In the genomic region with DNA sequence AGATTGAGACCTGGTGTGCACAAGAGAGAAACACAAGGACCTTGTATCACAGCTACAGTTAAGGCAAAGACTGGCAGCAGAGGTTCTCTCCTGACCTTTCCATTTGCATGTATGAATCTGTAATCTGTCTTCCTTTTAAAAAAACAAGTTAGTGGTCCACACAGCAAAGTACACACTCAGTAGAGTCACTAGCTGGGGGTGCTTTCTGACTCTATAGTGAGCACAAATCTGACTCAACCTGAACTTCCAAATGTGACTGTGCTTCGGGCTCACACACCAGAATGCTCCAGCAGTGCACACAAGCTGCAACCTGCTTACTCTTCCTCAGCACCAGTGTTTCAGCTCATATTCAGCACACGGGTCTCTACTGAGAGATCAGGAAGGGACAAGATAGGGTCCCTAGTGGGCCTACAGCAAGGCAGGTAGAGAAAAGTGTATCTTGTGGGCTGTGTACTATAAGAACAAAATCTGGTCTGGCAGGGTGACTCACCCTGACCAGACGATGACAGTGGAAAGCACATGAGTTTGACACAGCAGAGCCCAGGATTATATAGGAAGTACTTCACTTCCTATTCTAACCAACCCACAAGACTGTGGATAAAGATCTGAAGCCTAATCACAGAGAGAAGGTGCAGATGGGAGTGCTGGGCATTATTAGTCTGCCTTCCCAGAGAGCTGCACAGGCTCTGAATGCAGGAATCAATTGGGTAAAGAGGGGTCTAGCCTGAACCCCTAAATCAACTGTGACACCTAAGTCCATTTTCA, we compare ENCODE assay signal across 11 mouse cellular contexts. TPM values are rescaled to one million over a fixed set of nuclear protein-coding genes. Genes with fewer than 3 reads are reported as not detected.
DNase-seq lines count a peak whose midpoint lies in the region; ATAC-seq and TF ChIP-seq lines count a peak whose summit lies in the region.
"Had no signal": no experiment of that assay in that cellular context is flagged by ENCODE, and none has a peak within 500 bp of the region (broad histone marks: within the 10 kb centered on the region; RNA-seq: fewer than 3 reads in every experiment).

No protein-coding gene starts in this region.

- no peak overlapping the region for H3K9ac ChIP-seq in liver, adult 2 months (ENCODE audit: low read depth, low read length)
- H3K9ac ChIP-seq: neural tube, embryonic 15.5 days had no signal

- H3K27me3 ChIP-seq in cerebellum, adult 2 months (ENCODE audit: control insufficient read depth, insufficient read depth, low read length) = no peaks in the 10 kb centered on the region; the same call in 1 of the 2 replicates
- no peaks in the 10 kb centered on the region for H3K27me3 ChIP-seq in liver, adult 2 months (ENCODE audit: control insufficient read depth, insufficient read depth, low read length)
- H3K27me3 ChIP-seq: neural tube, embryonic 15.5 days had no signal

- H3K36me3 ChIP-seq in liver, adult 2 months (ENCODE audit: control insufficient read depth, insufficient read depth, low read length) = no peaks in the 10 kb centered on the region
- H3K36me3 ChIP-seq: neural tube, embryonic 15.5 days had no signal

- intact Hi-C loops in left cerebral cortex, postnatal 36 days (cut with DNase I) = no loop called here

- TF ChIP-seq POLR2A in cerebellum, adult 2 months (IDR thresholded peaks at IDR 0.05; ENCODE audit: borderline replicate concordance, insufficient read depth, low read length) = no peak
- TF ChIP-seq POLR2A in liver, adult 2 months (IDR thresholded peaks at IDR 0.05; ENCODE audit: extremely low read depth, insufficient read depth, low read length) = no peak
- no peak for TF ChIP-seq POLR2A in olfactory bulb, adult 2 months (IDR thresholded peaks at IDR 0.05; ENCODE audit: insufficient read depth, low read depth, low read length)

- no peak overlapping the region for H3K4me3 ChIP-seq in cerebellum, adult 2 months (replicated peaks; ENCODE audit: insufficient read depth, low read depth, low read length)
- no peak overlapping the region for H3K4me3 ChIP-seq in liver, adult 2 months (ENCODE audit: insufficient read depth, low read depth, low read length)
- H3K4me3 ChIP-seq in olfactory bulb, adult 2 months (ENCODE audit: insufficient read depth, low read depth, low read length) = no peak overlapping the region
- H3K4me3 ChIP-seq: erythroblast, embryonic 14.5 days; neural tube, embryonic 15.5 days had no signal

- peaks cover 54% of the 10 kb centered on the region for H3K4me1 ChIP-seq in cerebellum, adult 2 months (ENCODE audit: control insufficient read depth, insufficient read depth, low read length)
- peaks cover 21% of the 10 kb centered on the region for H3K4me1 ChIP-seq in liver, adult 2 months (ENCODE audit: control insufficient read depth, insufficient read depth, low read length)
- H3K4me1 ChIP-seq in olfactory bulb, adult 2 months (ENCODE audit: control insufficient read depth, insufficient read depth, low read length) = peaks cover 32% of the 10 kb centered on the region

- TF ChIP-seq CTCF in cerebellum, adult 2 months (IDR thresholded peaks at IDR 0.05; ENCODE audit: borderline replicate concordance, insufficient read depth, low read depth, low read length) = no peak
- no peak for TF ChIP-seq CTCF in liver, adult 2 months (IDR thresholded peaks at IDR 0.05; ENCODE audit: low read depth, low read length)
- TF ChIP-seq CTCF in olfactory bulb, adult 2 months (IDR thresholded peaks at IDR 0.05; ENCODE audit: insufficient read depth, low read depth, low read length) = no peak

- peaks cover 21% of the 10 kb centered on the region; the same call in 1 of the 2 replicates for H3K79me2 ChIP-seq in liver, adult 2 months (ENCODE audit: control insufficient read depth, insufficient read depth, low read length)

- 0 out of 2 replicates have a peak overlapping the region, but pooled peaks have one; percentile 27 for H3K27ac ChIP-seq in cerebellum, adult 2 months (ENCODE audit: insufficient read depth, low read length)
- 0 out of 2 replicates have a peak overlapping the region, but pooled peaks have one; percentile 12 for H3K27ac ChIP-seq in liver, adult 2 months (replicated peaks; ENCODE audit: insufficient read depth, low read depth, low read length)
- peak overlapping the region; percentile 31 for H3K27ac ChIP-seq in olfactory bulb, adult 2 months (ENCODE audit: insufficient read depth, low read depth, low read length)
- H3K27ac ChIP-seq: neural tube, embryonic 15.5 days had no signal

- 27% methylated on average over 3 of the region's 3 CpGs for WGBS in cerebellum, adult 2 months
- 80% methylated on average over 3 of the region's 3 CpGs for WGBS in liver, adult 2 months
- 49% methylated on average over 3 of the region's 3 CpGs for WGBS in olfactory bulb, adult 2 months

- peak; percentile 73 for ATAC-seq in granulocyte monocyte progenitor cell, adult 5-6 weeks (replicated peaks; ENCODE audit: poor library complexity, severe bottlenecking)

- no peak for DNase-seq in cerebellum, adult 2 months
- no peak for DNase-seq in cerebellum, postnatal 10 days
- no peak for DNase-seq in liver, adult 2 months (ENCODE audit: extremely low read depth, low read depth, low spot score)
- no peak for DNase-seq in liver
- DNase-seq in left cerebral cortex, postnatal 36 days (ENCODE audit: low spot score in 2 of 2) = no peak
- DNase-seq in cerebellum, postnatal 4 days (ENCODE audit: low spot score in 2 of 2) = no peak
- DNase-seq: kidney, adult 2 months had no signal

RNA-seq across cellular contexts. Expression of gene Igf2r, which starts 15.0 kb away (rescaled TPM):
- 18.1 and 19.7 TPM in 2 replicates for polyA plus RNA-seq in cerebellum, adult 2 months (2012; rRNA removed)
- 22.3 and 26.6 TPM in 2 replicates for total RNA-seq in liver, adult 2 months (2014; rRNA removed)
- polyA plus RNA-seq in liver, adult 2 months (2012; rRNA removed) = 8.0 and 8.7 TPM in 2 replicates
- 0.04 and 0.73 TPM in 2 replicates for total RNA-seq in granulocyte monocyte progenitor cell, adult 5-6 weeks (2014; fragmentation: Nextera tagmentation)
- total RNA-seq in granulocyte monocyte progenitor cell, adult 5-6 weeks (2017) = 0.78 and 1.5 TPM in 2 replicates
- 51.4 TPM in 1 of 2 replicates, not detected in the other for polyA plus RNA-seq in olfactory bulb, adult 2 months (2012; ENCODE audit: insufficient read depth, insufficient read length, low replicate concordance, missing spikeins)
- 10 to 100 TPM; 27.0 to 27.7 TPM for total RNA-seq in left cerebral cortex, postnatal 36 days (2021)
